Mouse (Mus musculus): ENCODE data around the gene Ppp2r3a.

GRCm38 (mm10) chr9:101080046-101080685 is 171.4 kb downstream of the Ppp2r3a start:
- TF ChIP-seq CTCF (IDR thresholded peaks at IDR 0.05; ENCODE audit: low read depth, low read length): 0 out of 2 replicates have a peak, but pooled peaks have one; percentile 8
- no peak for TF ChIP-seq POLR2A (IDR thresholded peaks at IDR 0.05; ENCODE audit: extremely low read depth, insufficient read depth, low read length)

Data from liver, adult 2 months (tissue).